Mouse (Mus musculus) kidney, adult 8-10 months (tissue): ENCODE results near the gene Smpdl3b.
"Not testable (repeated sequence)": the region's sequence is repeated elsewhere in the genome, so short reads cannot be mapped to it uniquely, and the experiment has no call there.

ENCODE experiments used
- DNase-seq, 2 experiments: peaks; one replicate each; pipeline ENCODE4 v3.0.0; 2022

The Smpdl3b gene

DNA sequence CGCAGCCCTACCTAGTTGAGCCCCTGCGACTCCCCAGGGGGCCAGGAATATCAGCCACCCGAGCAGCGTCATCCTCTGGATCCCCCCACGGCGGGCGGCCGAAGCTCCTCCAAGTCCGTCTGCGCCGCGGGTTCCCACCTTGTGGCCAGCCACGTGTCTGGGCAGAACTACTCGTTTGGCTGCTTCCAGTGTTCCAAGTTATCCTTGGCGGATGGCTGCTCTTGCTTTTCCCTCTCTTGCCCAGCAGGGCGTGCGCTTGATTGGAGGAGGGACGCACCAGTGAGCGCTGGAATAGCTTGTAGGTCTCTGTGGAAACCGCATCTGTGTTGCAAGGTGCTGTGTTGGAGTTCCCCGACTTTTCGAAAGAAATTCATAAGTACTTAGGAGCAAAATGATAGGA, at the start of gene Smpdl3b:
Smpdl3b (minus strand) TSS at position 279 of the 400 bp plus-strand sequence.
- DNase-seq = peak; percentile 72 to 83

DNA sequence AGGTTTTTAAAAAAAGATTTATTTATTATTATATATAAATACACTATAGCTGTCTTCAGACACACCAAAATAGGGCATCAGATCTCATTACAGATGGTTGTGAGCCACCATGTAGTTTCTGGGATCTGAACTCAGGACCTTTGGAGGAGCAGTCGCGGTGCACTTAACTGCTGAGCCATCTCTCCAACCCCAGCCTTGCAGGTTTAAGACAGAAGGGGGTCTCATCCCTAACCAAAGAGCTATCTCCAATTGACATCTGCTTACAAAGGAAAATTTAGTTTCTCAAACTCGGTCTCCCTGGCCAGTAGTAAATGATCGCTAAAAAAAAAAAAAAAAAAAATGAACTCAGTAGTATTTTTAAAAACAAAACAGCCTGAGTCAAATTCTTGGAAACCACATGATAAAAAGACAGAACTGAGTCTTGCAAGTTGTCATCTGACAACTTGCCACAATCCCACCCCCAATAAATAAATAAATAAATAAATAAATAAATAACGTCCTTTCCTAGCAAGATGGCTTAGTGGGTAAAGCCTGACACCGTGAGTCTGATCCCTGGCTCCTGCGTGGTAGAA, 49.7 kb upstream of the Smpdl3b start:
- no peak for DNase-seq

DNA sequence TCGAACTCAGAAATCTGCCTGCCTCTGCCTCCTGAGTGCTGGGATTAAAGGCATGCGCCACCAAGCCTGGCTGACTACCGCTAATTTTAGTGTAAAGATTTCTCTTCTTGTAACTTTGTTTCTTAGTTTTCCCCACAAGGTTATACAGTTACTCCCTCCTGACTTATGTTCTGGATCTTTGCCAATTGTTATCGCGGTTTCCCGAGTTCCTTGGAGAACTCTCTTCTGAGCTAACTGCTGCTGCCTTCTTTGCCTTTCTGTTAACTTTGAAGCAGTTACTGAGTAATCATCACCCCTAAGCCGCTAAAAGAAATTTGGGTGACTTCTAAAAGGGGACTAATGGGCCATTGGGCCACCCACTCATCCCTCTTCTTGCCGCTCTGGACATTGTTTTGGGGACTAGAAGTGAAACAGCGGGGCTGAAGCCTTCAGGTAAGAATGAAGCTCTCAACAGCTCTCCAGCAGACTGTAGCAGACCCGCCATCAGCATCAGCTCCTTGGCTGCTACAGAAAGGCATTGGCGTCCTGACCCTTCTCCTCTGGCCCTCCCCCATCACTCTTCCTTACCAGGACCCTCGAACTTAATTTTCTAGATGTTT, 48.6 kb upstream of the Smpdl3b start:
- no peak for DNase-seq

DNA sequence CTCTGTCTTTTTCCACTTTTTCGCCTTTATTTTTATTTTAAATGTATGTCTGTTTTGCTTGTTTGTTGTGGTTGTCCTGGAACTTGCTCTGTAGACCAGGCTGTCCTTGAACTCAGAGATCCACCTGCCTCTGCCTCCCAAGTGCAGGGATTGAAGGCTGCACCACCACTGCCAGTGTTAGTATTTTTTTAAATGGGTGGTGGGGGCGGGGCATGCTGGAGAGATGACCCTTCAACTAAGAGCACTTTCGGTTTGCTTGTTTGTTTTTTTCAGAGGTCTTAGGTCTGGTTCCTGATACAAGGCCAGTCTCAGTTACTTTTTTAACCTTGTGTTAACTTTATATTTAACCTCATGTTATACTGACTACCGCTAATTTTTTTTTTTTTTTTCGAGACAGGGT, 48.1 kb upstream of the Smpdl3b start:
- DNase-seq = no peak

DNA sequence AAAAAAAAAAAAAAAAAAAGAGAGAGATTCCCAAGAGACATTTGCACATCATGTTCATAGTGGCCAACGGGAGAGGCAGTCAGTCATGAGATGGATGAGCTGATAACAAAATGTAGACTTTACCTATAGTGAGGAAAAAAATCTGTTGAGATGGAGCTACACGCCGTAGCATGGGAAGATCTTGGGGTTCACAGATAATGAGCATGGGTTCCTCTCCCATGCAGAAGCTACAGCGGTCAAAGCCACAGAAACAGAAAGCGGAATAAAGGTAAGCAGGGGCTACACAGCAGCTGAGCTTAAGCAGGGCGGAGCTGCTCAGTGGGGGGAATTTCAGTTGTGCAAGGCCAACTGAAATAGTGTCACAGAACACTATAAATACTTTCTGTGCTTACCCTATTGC, 47.3 kb upstream of the Smpdl3b start:
- DNase-seq = no peak

DNA sequence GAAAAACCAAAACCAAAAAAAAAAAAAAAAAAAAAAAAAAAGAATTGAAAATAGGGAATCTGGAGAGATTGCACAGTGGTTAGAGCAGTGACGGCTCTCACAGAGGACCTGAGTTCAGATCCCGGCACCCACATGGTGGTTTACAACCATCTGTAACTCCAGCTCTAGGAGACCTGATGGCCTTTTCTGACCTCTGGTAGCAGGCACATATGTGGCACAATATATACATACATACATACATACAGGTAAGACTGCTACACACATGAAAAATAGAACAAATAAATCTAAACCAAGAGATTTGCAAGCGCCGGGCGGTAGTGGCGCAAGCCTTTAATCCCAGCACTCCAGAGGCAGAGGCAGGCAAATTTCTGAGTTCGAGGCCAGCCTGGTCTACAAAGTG, 46.8 kb upstream of the Smpdl3b start:
- DNase-seq = no peak

DNA sequence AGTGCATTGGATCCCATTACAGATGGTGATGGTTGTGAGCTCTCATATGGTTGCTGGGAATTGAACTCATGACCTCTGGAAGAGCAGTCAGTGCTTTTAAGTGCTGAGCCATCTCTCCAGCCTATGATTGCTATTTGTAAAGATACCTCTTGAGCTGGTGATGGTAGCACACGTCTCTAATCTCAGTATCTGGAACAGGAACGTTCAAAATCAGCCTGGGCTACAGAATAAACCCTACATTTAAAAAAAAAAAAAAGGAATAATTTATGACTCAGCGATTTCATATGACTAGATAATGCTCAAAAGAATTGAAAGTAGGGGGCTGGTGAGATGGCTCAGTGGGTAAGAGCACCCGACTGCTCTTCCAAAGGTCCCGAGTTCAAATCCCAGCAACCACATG, 46.2 kb upstream of the Smpdl3b start:
- no peak for DNase-seq

DNA sequence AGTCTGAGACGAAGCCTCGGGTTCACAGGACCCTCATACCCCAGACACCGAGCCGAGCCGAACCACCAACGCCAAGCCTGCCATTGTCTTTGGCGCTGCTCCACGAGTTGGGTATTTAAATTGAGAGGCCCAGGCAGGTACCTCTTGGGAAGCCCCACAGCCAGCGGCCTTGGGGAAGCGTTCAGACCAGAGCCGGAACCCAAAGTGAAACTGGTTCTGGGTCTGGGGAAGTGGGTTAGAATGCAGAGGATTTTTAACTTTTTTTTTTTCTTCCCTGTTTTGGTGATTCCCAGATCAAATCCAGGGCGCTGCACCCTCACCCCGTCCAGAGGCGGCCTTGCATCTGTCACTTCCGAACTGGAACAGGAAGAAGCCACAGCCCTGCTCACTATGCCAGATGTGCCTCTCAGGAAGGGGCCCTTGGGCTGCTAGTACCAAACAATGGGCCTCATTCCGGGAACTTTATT, 45.2 kb upstream of the Smpdl3b start:
- DNase-seq = no peak

DNA sequence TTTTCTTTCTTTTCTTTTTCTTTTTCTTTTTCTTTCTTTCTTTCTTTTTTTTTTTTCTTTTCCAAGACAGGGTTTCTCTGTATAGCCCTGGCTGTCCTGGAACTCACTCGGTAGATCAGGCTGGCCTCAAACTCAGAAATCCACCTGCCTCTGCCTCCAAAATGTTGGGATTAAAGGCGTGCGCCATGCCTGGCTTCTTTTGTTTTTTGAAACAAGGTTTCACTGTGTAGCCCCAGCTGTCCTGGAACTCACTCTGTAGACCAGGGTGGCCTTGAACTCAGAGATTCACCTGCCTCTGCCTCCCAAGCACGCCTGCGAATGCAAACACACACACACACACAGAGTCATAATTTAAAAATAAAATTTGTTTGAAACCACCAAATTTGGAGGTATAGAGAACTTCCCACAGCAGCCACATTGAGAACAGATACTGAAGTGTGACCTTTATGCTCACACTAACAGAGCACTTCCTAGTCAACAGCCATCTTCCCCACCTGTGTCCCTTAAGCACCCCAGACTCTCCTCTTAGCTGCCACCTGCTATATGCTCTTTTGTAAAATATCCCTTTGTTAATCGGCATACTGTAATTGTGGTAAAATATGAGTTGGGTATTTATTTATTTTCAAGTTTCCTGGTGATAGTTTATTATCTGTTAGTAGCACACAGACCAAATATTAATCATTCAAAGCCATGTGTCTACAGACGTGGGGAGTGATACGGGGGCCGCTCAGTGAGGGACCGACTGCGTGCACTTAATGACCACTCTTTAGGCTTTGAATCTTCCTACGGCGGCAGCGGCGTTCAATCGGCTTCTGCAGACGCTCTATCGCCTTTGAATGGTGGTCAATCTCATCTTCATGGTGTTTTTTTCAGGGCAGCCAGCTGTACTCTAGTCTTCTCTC, 44.4 kb upstream of the Smpdl3b start:
- no peak for DNase-seq

DNA sequence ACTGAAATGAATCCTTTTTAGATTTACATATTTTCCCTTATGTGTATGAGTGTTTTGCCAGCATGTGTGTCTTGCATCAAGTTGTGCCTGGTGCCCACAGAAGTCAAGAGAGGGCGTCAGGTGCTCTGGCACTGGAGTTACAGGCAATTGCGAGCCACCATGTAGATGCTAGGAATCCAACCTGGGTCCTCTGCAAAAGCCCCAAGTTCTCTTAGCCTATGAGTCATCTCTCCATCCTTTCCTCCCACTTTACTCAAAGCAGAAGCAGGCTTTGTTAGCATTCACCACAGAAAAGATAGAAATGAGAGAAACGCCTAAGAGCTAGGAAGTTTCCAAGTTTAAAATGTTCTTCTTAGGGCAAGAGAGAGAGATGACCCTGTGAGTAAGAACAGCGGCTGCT, 42.8 kb upstream of the Smpdl3b start:
- DNase-seq = no peak

DNA sequence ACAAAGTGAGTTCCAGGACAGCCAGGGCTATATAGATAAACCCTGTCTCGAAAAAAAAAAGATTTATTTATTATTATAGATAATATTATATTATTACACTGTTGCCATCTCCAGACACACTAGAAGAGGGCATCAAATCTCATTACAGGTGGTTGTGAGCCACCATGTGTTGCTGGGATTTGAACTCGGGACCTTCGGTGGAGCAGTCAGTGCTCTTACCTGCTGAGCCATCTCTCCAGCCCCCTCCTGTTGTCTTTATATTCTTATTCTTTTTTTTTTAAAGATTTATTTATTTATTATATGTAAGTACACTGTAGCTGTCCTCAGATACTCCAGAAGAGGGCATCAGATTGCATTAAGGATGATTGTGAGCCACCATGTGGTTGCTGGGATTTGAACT, 41.6 kb upstream of the Smpdl3b start:
- not testable (repeated sequence) for DNase-seq

DNA sequence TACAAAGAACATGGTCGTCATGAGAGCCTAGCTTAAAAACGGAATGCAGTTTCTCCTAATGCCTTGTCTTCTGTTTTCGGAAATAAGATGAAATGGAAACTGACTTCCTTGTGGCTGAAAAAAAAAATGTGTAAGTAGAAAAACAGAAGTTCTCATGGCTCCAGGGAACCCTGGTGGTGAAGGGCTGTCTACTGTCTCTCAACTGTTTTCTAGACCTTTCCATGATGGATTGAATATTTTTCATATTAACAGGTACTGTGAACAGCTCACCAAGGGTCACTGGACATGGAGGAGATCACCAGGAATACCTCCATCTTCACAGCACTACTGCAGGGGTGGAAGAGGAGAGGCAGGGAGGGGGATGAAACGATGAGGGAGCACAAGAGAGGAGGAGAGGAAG, 41.0 kb upstream of the Smpdl3b start:
- DNase-seq = no peak

DNA sequence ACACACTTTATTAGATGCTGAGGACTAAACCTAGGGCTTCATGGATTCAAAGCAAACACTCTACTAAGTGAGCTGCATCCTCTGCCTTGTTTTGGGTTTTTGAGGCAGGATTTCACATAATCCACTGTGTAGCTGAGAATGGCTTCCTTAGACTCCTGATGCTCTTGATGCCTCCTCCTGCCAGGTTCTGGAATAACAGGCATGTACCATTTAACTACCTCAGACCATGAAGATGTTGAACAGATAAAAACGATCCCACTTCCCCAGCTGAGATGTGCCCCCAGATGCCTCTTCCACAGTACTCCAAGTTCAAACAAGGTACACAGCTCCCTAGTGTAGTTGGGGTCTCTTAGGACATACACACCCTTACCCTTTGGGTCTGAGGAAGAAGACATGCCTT, 40.4 kb upstream of the Smpdl3b start:
- no peak for DNase-seq

DNA sequence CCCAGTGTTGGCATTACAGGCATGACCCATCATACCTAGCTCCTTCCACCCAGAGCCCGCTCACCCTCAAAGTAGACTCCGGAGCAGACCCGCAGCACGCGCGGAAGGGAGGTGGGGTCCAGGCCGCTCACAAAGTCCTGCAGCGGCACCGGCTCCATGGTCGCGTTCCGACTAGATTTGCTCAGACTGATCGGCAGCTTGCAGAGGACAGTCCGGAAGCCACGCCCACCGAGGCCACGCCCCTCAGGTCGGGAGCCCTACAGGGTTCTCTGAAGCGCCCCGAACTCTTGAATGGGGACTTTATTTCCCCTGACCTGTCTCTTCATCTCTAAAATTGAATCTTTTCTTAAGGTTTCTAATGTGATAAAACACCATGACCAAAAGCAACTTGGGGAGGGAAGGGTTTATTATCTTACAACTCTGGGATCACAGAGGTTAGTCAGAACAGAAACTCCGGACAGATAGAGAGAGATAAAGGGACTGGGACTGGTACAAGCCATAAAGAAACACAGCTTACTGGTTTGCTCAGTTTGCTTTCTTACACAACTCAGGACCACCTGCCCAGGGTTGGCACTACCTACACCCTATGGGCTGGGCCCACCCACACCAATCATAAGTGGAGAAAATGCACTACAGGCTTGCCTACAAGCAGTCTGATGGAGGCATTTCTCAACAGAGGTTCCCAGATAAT, 39.3 kb upstream of the Smpdl3b start, which contains the start of gene Themis2:
Themis2 (minus strand) TSS at position 192 of the 691 bp plus-strand sequence.
- peak; percentile 47 to 68 for DNase-seq

DNA sequence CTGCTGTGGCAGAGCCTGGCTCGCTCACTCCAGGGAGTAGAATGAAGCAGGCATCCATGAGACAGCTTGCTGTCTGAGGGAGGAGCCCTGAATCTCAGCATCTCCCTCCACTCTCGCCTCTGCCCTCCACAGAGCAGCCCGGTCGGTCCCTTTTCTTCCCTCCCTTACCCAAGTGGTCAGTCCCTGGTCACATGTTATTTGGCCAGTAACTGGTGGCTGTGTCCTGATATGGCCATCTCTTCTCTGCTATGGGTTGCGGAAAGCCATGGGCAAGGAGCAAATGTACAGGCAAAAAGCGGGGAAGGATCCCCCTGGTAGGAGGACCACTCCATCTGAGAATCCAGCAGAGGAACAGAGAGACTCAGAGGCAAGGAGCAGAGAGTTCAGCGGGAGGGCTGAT, 38.1 kb upstream of the Smpdl3b start:
- no peak for DNase-seq

DNA sequence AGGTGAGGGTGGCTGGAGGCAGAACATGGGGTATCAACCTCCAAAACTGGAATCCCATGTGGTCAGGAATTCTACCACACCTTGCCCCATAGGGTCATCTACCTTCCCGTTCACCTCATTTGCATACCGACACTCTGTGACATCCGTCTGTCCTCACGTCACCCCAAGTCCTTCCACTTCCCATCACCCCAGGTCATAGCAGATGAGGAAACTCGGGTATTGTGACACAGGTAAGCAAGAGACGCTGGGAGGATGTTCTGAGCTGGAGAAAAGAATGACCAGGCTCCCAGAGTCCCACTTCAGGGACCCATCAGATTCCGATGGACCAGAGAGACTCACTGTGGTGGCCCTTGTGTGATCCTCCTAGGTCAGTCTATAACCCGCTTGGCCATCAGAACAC, 37.7 kb upstream of the Smpdl3b start:
- no peak for DNase-seq

DNA sequence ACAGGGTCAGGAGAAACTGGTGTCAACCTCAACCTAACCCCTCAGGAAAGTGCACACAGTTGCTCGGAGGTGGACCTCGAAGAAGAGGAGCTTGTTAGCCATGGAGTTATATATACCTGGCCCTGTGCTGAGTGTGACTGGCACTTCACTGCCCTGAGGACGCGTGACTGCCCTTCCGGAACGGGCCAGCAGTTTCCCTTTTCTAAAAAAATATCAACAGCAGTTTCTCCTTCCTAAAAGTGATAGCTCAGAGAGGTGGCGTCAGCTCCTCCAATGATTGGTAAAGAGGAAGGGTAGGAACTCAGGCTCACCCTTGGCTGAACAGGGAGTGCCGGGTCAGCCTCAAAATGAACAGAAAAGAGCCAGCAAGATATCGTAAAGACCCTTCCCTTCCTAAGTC, 37.0 kb upstream of the Smpdl3b start:
- no peak for DNase-seq

DNA sequence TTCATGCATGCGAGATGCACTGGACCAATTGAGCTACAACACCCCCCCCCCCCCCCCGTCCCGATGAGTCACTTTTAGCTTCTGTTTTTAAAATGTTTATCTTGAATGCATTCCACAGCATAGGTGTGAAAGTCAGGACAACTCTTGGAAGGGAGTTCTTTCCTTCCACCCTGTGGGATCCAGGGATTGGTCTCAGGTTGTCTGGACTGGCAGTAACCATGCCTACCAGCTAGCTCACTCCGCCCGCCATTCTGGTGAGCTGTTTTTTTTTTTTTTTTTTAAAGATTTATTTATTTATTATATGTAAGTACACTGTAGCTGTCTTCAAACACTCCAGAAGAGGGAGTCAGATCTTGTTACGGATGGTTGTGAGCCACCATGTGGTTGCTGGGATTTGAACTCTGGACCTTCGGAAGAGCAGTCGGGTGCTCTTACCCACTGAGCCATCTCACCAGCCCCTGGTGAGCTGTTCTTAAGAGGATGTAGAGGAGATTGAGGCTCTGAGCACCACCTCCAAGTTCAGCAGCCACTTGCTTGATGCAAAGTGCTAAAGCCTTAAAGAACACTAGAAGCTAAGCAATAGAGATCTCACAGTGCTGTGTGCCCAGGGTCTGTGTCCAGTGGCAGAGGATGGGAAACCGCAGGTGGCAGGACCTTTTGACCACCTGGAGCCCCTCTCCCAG, 36.4 kb upstream of the Smpdl3b start:
- DNase-seq = not testable (repeated sequence)

DNA sequence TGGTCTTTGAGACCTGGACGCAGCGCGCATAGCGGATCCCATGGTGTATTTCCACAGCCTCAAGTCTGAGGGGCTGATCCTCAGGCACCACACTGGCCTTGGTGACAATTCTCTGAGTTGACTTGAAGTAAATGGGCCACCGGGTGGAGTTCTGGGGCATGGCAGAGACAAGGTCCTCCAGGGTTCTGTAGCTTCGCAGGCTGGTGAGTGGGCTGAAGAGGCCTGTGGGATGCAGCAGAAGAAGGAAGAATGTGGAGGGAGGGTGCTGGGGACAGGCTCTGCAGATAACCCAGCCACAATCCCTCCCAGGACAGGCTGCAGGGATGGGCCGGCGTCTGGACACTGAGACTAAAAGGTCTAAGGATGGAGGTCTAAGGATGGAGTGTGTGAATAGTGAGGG, 32.7 kb upstream of the Smpdl3b start:
- no peak for DNase-seq

DNA sequence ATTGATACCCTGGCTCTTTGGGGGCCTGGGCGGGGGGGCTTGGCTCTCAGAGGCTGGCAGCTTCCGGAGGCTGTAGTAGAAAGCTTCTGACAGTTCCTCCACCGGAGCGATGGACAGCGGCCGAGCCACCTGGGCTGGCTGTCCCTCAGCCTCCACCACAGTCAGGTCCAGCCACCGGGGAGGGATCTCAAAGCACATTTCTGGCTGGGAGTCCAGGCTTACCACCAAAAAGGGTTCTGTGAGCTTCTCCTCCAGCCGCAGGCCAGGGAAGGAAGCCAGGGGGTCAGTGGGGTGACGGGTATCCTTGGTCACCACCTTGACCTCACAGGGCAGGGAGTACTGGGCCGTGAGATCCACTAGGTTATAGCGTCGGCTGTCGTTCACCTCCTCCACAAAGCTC, 28.2 kb upstream of the Smpdl3b start:
- no peak for DNase-seq

DNA sequence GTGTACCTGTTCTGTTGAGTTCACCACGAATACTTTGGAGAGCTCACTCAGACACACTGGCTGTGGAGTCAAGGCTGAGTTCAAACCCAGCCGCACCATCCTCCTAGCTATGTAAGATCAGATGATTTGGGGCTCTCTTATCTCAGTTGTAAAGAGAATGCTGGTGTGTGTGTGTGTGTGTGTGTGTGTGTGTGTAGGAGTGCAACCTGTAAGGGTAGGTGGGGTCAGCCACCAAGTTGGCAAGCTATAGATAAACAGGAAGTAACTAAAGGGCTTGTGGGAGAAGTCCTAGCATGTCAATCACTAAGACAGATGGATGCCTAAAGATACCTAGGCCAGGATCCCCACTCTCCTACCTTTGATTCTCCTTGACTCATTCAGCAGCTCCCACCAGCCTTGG, 26.7 kb upstream of the Smpdl3b start:
- no peak for DNase-seq

DNA sequence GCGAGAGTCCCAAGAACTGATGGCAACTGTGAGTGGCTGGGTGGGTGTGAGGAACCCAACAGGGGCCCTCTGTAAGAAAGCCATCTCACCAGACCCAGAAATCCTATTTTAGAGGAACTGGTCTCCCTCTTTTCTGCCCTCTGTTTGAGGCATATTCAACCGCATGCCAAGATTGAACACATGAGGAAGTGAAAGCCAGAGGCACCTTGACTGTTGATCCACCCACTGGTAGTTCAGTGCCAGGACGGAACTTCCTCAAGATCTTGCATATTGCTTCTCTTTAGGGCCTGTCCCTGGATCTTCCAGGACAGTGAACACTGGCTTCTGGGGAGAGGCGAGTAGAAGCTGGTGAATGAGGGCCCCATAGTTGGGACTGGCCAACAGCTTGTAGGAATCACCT, 23.2 kb upstream of the Smpdl3b start:
- DNase-seq = no peak
